Mouse (Mus musculus) forebrain, embryonic 11.5 days (tissue): ENCODE measurements at regions not wholly inside any gene's neighbourhood (a gene's known extent, or its start where the extent isn't known, plus 50 kb on each side); places are given as distances from the start of the nearest gene placed in this dataset.

ENCODE experiments used
- ATAC-seq: fragments of 200-750 bp; cut with Nextera tagmentation; replicated peaks from 2 replicates; pipeline ENCODE4 v1.8.0; 2017; ENCODE audit warnings: moderate TSS enrichment; ENCODE audit not compliant: low FRiP score
- DNase-seq: peaks from one replicate; pipeline ENCODE4 v3.0.0-alpha.2; 2017; ENCODE audit warnings: low spot score
- H3K27ac ChIP-seq: fragments of 300-500 bp; sonication (generic); 2 replicates; pipeline ENCODE4 v1.5.1; 2014; ENCODE audit warnings: low read depth, low read length
- H3K27me3 ChIP-seq: fragments of 300-500 bp; sonication (generic); 2 replicates; pipeline ENCODE4 v1.6.1; 2014; ENCODE audit warnings: mild to moderate bottlenecking, low read length, mixed read lengths; ENCODE audit not compliant: control insufficient read depth, insufficient read depth
- H3K36me3 ChIP-seq: fragments of 300-500 bp; sonication (generic); 2 replicates; pipeline ENCODE4 v1.6.1; 2014; ENCODE audit warnings: mild to moderate bottlenecking, low read length, moderate library complexity, mixed read lengths; ENCODE audit not compliant: control insufficient read depth, insufficient read depth
- H3K4me1 ChIP-seq: fragments of 300-500 bp; sonication (generic); replicated peaks from 2 replicates; pipeline ENCODE4 v1.6.1; 2014; ENCODE audit warnings: low read length, mixed read lengths; ENCODE audit not compliant: control insufficient read depth, insufficient read depth
- H3K4me2 ChIP-seq: fragments of 300-500 bp; sonication (generic); 2 replicates; pipeline ENCODE4 v1.6.1; 2014; ENCODE audit warnings: low read depth, mild to moderate bottlenecking, low read length, moderate library complexity, mixed read lengths; ENCODE audit not compliant: severe bottlenecking
- H3K4me3 ChIP-seq: fragments of 300-500 bp; sonication (generic); 2 replicates; pipeline ENCODE4 v1.5.1; 2014; ENCODE audit warnings: low read depth, low read length
- H3K9ac ChIP-seq: fragments of 300-500 bp; sonication (generic); 2 replicates; pipeline ENCODE4 v1.6.1; 2014; ENCODE audit warnings: low read length
- H3K9me3 ChIP-seq: fragments of 300-500 bp; sonication (generic); 2 replicates; pipeline ENCODE4 v1.6.1; 2016; ENCODE audit warnings: low read length, mixed read lengths; ENCODE audit not compliant: control insufficient read depth
- WGBS: fragments of 180-500 bp; shearing (Covaris S2); extraction: QIAGEN DNeasy Blood & Tissue Kit; methylation state at CpG from one replicate; pipeline ENCODE4 v1.1.7; 2014; 5-methylcytosine and 5-hydroxymethylcytosine counted together

- Histone ChIP-seq H3K4me3 (no peak overlapping the region), H3K36me3 (no peaks in the 10 kb centered on the region), H3K9ac (no peak overlapping the region), H3K4me2 (no peak overlapping the region), H3K27me3 (no peaks in the 10 kb centered on the region), H3K27ac (no peak overlapping the region), H3K4me1 (no peaks in the 10 kb centered on the region), H3K9me3 (no peaks in the 10 kb centered on the region)
- WGBS, result 92% methylated on average over 4 of the region's 4 CpGs
- no peak for DNase-seq
- ATAC-seq, result no peak
Measured at GRCm38 (mm10) chr2:79086280-79086679, 168.9 kb upstream of the Itga4 start.

GRCm38 (mm10) chr2:79086857-79087578 is 168.2 kb upstream of the Itga4 start:
- H3K4me1 ChIP-seq, result no peaks in the 10 kb centered on the region
- no peaks in the 10 kb centered on the region for H3K9me3 ChIP-seq
- no peak overlapping the region for H3K4me3 ChIP-seq
- H3K27ac ChIP-seq, result no peak overlapping the region
- H3K27me3 ChIP-seq, result no peaks in the 10 kb centered on the region
- ATAC-seq (no peak), DNase-seq (no peak)
- H3K9ac ChIP-seq, result no peak overlapping the region
- H3K36me3 ChIP-seq, result no peaks in the 10 kb centered on the region
- 75% methylated on average over 9 of the region's 9 CpGs for WGBS
- H3K4me2 ChIP-seq, result no peak overlapping the region

DNA sequence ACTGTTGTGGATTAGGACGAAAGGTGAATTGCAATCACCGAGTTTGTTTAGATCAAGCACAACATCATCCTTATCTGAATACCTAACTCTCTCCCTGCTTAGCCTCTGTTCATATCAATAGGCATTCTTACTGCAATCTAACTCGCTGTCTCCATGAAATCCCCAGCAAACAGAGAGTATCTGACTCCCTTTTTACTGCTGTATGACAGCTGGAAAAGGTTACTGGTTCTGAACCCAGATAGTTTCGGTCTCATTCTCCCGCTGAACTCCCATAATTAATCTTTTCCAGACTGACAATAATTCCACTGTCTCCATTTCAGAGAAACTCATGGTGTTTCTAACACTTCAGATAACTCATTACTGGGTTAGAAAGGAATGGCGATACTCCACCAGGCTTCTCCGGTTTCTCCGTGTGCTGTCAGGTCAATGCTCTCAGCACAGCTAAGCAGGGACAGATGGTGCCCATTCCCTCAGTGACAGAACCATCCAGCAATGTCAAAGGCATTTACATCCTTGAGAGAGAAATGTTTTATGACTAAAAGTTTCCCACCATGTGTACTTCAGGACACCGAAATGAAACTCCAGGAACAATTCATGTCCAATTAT is 167.5 kb upstream of the Itga4 start:
- Histone ChIP-seq H3K27me3 (no peaks in the 10 kb centered on the region), H3K9me3 (no peaks in the 10 kb centered on the region), H3K4me2 (no peak overlapping the region), H3K36me3 (no peaks in the 10 kb centered on the region), H3K4me3 (no peak overlapping the region), H3K9ac (no peak overlapping the region), H3K4me1 (no peaks in the 10 kb centered on the region), H3K27ac (no peak overlapping the region)
- 79% methylated on average over 9 of the region's 9 CpGs for WGBS
- ATAC-seq, result no peak
- DNase-seq, result no peak

- no peak for ATAC-seq
- no peak overlapping the region for H3K27ac ChIP-seq
- no peak for DNase-seq
- 95% methylated on average over 2 of the region's 2 CpGs for WGBS
- no peak overlapping the region for H3K4me3 ChIP-seq
- no peaks in the 10 kb centered on the region for H3K27me3 ChIP-seq
- H3K9ac ChIP-seq, result no peak overlapping the region
- no peaks in the 10 kb centered on the region for H3K36me3 ChIP-seq
- no peak overlapping the region for H3K4me2 ChIP-seq
- no peaks in the 10 kb centered on the region for H3K4me1 ChIP-seq
- H3K9me3 ChIP-seq, result no peaks in the 10 kb centered on the region
Measured at GRCm38 (mm10) chr2:79090273-79090672, 165.0 kb upstream of the Itga4 start.

- H3K27me3 ChIP-seq, result no peaks in the 10 kb centered on the region
- WGBS, result 24% methylated on average over 1 of the region's 1 CpGs
- no peak overlapping the region for H3K27ac ChIP-seq
- no peak overlapping the region for H3K9ac ChIP-seq
- no peak for DNase-seq
- no peak overlapping the region for H3K4me2 ChIP-seq
- H3K4me1 ChIP-seq, result no peaks in the 10 kb centered on the region
- H3K36me3 ChIP-seq, result no peaks in the 10 kb centered on the region
- no peak for ATAC-seq
- no peak overlapping the region for H3K4me3 ChIP-seq
- no peaks in the 10 kb centered on the region for H3K9me3 ChIP-seq
Measured at GRCm38 (mm10) chr2:79094298-79094697, 160.9 kb upstream of the Itga4 start.

- Histone ChIP-seq H3K4me1 (no peaks in the 10 kb centered on the region), H3K4me2 (no peak overlapping the region), H3K9me3 (no peaks in the 10 kb centered on the region), H3K36me3 (no peaks in the 10 kb centered on the region), H3K27me3 (no peaks in the 10 kb centered on the region), H3K27ac (no peak overlapping the region), H3K9ac (no peak overlapping the region), H3K4me3 (no peak overlapping the region)
- no peak for ATAC-seq
- 87% methylated on average over 3 of the region's 3 CpGs for WGBS
- DNase-seq, result no peak
Measured at GRCm38 (mm10) chr2:79096532-79097251, 158.5 kb upstream of the Itga4 start.

DNA sequence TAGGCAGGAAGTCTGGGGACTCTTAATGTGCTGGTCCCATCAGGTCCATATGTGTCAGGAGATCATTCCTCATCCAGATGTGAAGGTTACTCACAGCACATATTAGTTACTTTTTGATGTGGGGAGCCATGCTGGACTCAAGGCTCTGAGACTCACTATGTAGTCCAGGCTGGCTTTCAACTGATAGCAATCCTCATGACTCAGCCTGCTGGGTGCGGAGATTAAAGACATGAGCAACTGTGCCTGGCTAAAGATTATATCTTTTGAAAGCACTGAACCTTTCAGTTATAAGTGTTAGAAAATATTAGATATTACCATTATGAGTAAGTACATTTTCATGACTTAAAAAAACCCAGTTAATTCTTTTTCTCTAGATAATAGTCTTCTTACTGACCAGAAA is 155.6 kb upstream of the Itga4 start:
- H3K27ac ChIP-seq, result no peak overlapping the region
- H3K4me1 ChIP-seq, result no peaks in the 10 kb centered on the region
- no peak overlapping the region for H3K9ac ChIP-seq
- no peak for DNase-seq
- no peaks in the 10 kb centered on the region for H3K27me3 ChIP-seq
- H3K4me3 ChIP-seq, result no peak overlapping the region
- no peak overlapping the region for H3K4me2 ChIP-seq
- no peaks in the 10 kb centered on the region for H3K9me3 ChIP-seq
- no peaks in the 10 kb centered on the region for H3K36me3 ChIP-seq
- ATAC-seq, result no peak
- 97% methylated on average over 1 of the region's 1 CpGs for WGBS

- no peak for ATAC-seq
- no peaks in the 10 kb centered on the region for H3K9me3 ChIP-seq
- H3K9ac ChIP-seq, result no peak overlapping the region
- no peak for DNase-seq
- 95% methylated on average over 1 of the region's 1 CpGs for WGBS
- H3K4me3 ChIP-seq, result no peak overlapping the region
- H3K27ac ChIP-seq, result no peak overlapping the region
- H3K4me2 ChIP-seq, result no peak overlapping the region
- H3K36me3 ChIP-seq, result no peaks in the 10 kb centered on the region
- no peaks in the 10 kb centered on the region for H3K27me3 ChIP-seq
- H3K4me1 ChIP-seq, result no peaks in the 10 kb centered on the region
Measured at GRCm38 (mm10) chr2:79111673-79112072, 143.6 kb upstream of the Itga4 start.
